Mouse (Mus musculus) layer of hippocampus, adult 9-11 months (tissue): Measurements from ENCODE around the gene Fnip2.

Experiments used
- DNase-seq: peaks from one replicate; pipeline ENCODE4 v3.0.0; 2022

Fnip2 gene

DNA sequence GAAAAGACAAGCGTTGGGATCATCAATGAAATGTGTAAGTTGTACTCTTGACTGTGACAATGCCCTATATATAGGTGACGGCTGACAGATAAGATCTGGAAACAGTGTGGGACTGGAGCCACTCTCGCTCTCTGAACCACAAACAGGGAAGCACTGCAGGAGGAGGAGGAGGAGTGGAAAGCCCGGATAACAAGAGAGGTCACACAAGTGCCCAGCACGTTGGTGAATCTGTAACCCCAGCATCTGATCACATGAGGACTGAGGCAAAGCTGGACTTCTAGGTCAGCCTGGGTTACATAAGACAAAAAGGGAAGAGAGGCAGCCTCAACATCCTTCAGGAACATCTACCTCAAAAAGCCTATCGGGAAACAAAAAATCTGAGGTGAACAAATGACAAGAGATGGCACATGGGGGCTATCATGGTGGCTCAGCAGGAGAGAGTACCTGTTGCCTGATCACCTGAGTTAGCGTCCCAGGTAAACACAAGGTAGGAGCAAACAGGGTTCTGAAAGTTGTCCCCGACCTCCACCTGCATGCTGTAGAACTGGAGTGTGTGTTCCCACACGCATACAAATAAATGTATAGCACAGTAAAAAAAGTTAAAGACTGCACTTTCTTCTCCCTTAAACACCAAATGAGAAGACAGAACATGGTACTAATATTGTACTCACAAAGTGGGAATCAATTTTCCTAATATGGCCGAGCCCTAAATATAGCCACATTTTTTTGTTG is 2.6 kb downstream of the Fnip2 start:
- no peak for DNase-seq

DNA sequence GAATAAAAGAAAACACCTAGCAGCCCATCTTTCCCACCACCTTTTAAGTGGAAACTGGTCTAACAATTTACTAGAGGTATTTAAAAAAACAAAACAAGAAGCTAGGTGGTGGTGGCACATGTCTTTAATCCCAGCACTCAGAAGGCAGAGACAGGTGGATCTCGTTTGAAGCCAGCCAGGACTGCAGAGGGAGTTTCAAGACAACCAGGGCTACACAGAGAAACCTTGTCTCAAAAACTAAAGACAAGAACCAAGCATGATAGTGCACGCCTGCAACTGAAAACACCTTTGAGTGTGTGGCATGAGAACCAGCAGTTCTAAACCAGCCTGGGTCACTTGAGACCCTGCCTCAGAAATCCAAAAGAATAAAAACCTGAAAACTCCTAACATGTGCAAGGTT is 4.1 kb downstream of the Fnip2 start:
- DNase-seq = no peak

DNA sequence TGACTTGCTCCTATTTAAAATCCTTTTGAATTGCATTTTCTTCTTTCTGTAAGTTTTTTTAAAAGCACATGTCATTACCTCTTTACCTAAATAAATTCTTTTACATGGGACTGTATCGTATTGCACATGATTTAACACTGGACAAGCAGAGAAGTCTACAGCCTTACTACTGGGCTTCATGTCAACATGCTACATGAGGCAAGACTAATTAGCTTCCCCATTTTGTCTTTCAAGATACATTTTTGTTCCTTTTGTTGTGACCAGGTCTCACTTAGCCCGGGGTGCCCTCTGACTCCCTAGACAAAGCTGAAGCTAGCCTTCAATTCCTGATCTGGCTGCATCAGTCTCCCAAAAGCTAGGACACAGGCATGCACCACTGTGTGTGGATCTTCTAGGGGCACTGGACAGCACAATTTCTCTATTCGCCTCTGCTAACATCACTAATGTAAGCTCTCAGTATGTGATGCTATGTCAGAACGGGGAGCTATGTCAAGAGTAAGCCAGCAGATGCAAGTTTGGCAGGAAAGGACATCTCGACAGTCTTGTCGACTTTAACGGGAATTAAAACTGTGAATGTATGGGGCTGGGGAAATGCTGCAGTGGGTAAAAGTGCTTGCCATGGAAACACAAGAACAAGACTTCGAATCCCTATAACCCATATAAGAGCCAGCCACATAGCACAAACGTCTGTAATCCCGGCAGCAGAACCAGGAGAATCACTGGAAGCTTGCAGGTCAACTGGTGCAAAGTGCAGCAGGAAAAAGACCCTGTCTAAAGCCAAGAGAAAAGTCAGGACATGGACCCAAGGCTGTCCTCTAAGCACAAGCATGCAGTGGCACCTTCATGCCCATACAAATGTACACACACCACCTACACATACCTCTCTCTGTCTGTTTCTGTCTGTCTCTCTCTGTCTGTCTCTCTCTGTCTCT is 5.5 kb downstream of the Fnip2 start:
- DNase-seq = no peak

DNA sequence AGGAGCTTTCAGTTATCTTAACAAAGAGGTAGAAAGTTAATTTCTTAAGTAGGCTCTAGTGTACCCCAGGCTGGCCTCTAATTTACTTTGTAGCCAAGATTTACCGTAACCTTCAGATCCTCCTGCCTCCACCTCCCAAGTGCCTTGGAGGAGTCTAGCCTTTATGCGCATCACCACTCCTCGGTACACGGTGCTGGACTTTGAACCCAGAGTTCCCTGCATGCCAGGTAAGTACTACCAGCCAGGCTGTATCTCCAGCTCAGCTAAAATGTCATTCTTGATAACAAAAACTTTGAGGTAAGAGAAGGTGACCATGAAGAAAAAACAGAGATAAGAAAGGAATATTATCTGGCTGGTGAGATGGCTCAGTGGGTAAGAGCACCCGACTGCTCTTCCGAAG is 7.0 kb downstream of the Fnip2 start:
- DNase-seq = no peak

DNA sequence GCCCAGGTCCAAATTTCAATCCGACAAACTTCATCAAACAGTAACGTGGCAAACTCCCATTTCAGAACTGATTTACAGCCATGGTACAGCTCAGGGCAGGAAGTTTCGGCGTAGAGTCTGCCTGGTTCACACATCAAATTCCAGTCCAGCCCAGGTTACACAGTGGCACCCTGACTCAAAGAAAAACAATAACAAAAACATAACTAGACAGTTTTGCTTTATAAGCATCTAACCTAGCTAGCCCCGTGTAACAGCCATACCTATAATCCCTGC is 7.9 kb downstream of the Fnip2 start:
- no peak for DNase-seq

DNA sequence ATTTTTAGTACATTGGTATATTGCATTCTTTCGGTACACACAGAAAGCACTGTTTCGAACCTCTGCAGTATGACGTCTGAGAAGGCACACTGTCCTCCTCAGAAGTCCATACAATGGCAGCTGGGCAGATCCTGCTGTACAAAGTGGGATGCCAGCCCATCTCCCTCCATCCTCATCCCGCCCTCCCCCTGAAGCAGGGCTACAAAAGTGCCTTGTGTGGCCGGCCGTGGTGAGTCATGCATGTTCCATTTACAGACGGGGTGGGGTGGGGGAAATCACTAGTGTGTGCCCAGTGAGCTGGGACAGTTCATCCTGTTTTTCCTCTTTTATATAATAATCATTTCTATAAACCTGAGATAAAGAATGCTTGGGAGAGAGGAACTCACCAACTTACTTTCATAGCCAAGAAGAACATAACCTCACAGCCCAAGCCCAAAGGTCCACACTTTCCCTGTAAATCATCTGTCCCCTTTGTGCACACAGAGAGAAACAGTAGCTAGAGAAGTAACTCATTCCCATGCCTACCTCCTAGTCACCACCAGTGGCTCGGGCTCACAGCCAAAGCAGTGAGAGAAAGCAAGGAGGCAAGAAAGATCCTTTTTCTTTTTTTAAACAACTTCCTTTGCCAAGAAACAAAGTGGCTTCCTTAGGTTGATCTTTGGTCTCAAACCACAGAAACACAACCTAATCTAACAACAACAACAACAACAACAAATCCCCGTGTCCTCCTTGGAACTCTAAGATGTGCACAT is 8.4 kb downstream of the Fnip2 start:
- DNase-seq = peak; percentile 57

DNA sequence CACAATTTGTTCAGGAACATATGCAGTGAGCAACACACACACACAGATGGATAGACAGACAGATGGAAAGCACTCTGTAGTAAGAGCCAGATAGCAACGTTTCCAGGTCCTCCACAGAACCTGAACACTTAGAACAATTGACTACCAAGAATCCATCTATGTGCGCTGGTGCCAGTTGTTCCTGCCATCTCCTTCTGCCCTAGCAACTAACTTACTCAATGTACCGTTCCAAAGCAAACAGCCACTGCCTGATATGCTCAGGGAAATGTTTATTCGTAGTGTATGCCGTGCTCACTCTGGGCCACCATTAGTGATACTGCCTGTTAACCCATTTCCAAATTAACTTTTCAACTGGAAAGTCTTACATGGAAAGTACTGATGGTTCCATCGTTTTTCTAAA is 12.5 kb downstream of the Fnip2 start:
- peak; percentile 43 for DNase-seq

DNA sequence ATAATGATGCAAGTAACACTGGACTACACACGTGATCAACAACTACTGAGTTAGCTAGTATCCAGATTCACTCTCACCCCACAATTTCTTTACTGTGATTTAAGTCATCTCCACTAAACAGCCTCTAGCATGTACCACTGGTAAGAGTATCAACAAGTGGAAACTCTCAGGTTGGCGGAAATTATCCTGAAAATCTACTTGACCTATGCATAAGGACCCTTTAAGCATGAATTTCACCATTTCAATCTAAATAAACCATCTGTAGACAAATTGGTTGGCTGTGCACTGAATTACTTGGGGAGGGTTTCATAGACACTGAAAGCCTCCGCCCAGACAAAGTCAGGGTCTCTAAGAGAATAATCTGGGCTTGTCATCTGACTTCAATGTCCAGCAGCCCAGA is 13.8 kb downstream of the Fnip2 start:
- DNase-seq = no peak

DNA sequence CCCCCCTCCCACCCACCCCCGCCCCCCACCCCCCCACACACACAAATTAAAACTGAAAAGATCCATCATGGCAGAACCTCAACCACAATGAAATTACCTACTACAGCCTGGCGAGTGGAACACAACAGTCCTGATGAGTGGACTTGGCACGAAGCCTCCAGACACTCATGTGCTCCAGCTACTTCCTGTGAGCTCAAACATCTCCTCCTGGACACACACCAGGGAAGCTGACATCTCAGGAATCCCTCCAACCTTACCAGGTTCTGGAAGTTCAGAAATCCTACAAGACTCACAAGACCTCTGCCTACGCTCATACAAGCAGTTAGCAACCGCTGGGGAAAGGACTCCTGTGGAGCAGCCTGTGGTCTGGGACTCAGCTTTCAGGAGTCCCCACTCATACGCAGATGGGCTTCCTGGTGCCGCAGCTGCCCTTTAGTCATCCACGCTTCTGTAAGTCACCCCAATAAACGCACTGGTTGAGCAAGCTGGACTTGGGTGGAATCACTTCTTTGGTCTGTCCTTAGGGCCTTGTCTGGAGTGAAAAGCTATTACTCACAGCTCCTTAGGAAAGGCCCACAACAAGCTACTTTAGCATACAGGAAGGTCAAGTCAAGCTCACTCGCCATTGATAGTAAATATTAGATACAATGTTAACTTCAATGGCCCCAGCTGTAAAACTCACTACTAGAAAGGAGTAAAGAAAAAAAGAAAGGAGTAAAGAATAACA is 15.6 kb downstream of the Fnip2 start:
- no peak for DNase-seq

DNA sequence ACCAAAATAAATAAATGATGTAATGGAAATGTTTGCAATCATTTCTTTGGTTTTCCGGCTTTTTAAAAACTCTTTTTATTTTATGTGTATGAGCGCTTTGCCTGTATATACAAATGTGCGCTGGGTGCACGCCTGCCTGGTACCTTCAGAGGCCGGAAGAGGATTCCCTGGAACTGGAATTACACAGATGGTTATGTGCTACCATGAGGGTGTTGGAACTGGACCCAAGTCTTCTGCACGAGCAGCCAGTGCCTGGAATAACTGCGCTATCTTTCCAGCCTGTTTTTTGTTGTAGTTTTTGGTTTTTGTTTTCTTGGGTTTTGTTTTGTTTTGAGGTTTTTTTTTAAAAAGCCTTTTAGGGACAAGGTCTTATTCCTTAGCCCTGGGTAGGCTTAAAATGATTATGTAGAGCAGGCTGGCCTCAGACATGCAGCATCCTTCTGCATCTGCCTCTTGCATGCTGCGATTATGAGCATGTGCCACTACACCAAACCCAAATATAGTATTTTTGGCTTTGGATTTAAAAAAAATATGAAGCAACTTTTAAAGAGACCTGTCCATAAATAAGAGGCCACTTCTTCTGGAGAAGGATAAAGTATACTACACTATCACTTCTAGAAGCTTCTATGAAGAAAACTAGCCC is 17.7 kb downstream of the Fnip2 start:
- peak; percentile 30 for DNase-seq

DNA sequence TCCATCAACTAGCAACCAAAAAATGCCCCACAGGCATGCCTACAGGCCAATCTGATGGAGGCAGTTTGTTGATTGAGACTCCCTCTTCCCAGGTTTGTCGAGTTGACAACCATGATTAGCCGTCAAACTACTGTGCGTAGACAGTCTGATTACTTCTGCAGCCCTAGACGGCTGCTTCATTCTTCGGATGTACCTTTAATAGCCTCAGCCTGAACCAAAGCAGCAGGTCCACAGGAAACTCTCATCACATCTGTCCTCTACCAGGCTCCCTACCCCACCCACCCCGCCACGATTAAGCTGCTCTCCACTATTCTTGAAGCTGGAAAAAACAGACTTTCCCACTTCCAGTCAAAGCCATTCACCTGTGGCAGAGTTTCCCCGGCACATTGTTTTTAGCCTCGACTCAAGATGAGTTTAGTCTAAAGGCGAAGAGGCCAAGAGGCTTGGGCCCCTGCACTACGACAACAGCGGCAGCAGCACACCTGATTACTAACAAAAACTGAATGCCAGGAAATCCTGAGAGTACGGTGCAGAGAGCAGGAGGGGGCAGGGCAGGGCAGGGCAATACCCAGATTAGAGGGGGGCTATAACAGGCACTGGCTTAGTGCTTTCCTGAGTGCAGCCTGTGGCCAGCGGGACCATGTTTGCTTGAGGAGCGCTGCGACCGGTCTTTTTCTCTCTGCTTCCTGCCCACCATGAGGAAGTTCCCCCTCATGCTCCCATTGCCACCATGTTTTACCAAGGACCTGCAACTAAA is 18.7 kb downstream of the Fnip2 start:
- no peak for DNase-seq

DNA sequence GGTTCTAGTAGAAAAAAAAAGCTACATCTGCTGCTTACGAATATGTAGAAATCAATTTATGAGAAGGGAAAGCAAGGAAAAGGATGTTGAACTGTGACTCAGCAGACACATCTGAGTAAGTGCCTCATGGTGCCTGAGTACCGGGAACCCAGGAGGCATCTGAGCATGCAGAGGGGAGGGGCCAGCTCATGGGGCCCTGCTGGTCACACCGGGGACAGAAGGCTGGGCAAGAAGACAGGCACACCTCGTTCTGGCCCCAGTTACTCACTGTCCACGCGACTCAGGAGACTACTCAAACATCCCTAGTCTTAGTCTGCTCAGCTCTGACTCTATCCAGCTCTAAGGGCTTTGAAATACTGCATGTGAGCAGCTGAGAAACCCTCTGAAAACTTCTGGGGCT is 25.0 kb downstream of the Fnip2 start:
- peak; percentile 33 for DNase-seq

DNA sequence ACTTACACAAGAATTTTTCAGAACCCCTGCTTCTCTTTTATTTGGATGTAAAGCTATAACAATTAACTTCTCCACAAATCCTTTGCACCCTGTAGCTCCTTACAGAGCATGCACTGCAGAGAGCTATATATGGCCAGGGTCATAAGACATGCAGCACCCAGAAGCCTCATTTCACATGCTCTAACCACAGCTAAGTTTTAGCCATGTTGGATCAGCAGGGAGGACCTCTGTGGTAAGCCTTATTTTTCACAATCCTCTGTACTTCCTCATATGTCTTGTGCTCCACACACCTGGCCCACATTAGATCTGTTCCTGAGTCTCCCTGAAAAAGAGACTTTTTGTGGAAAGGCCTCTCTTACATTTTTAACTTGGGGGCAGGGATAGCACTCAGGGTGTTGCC is 27.9 kb downstream of the Fnip2 start:
- peak; percentile 64 for DNase-seq

DNA sequence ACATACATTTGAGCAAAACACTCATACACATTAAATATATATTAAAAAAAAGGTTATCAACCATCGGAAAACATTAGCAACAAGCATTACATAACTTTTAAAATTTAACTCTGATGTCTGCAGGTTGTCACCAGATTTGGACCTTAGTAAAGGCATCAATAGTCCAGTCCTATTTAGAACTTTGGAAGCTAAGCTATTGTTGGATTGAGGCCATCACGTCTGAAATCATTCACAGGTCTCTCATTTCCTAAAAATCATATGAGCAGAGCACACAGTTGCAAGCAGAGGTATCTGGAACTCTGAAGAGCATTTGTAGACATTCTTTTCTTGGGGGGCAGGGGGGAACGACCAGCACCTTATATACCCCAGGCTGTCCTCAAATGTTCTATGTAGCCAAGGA is 28.5 kb downstream of the Fnip2 start:
- DNase-seq = no peak

DNA sequence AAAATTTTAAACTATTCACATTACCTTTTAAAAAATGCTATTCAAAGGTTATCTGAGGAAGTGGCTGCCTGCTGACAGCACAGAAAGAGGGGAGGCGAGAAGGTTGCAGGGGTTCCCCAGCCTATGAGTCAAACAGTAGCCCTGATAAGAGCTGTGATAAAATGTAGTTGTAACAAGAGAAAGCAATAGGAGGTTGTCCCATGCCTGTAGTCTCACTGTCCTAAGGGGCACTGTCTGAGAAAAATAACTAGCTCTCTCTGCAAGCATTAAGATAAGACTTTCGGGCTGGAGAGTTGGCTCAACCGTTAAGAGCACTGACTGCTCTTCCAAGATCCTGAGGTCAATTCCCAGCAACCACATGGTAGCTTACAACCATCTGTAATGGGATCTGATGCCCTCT is 29.3 kb downstream of the Fnip2 start:
- no peak for DNase-seq

DNA sequence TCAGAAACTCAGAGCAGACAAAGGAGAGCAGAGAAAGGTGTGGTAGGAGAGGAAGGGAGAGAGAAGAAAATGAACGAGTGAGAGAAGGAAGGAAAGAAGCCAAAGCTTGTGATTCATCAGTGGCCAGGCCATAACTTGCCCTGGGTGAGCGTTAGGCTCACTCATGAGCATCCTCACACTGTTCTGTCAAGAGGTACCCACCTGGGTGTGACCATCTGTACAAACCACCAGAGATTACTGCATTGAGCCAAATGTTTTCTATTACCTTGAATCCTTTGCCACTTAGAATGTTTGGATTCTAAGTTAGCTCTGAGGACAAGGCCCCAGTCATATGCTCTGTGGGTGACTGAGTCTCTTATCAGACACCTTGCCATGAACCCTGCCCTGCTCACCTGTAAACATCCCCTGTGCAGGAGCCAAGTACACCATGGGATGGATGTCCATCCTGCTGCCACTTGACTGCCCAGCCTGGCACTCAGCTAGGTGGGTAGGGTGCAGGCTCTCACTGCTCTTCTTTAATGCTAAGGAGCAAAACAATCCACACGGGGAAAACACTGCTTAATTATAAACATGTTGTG is 29.9 kb downstream of the Fnip2 start:
- no peak for DNase-seq

DNA sequence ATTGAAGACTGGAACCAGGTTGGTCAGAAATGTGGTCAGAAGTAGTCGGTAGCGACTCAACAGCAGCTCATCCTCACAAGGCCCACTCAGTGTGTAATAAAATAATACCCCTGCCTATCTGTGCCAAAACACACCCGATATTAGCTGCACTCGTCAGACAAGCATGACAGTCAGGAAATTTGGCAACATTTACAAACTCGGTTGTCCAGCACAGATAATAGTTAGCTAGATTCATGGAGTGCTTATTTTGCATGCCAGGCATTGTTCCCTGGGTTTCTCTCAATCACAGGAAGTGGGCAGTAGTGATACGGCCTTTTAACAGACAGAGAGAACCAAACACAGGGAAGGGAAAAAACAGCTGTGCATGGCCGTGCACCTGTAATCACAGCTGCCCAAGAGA is 30.6 kb downstream of the Fnip2 start:
- DNase-seq = no peak

DNA sequence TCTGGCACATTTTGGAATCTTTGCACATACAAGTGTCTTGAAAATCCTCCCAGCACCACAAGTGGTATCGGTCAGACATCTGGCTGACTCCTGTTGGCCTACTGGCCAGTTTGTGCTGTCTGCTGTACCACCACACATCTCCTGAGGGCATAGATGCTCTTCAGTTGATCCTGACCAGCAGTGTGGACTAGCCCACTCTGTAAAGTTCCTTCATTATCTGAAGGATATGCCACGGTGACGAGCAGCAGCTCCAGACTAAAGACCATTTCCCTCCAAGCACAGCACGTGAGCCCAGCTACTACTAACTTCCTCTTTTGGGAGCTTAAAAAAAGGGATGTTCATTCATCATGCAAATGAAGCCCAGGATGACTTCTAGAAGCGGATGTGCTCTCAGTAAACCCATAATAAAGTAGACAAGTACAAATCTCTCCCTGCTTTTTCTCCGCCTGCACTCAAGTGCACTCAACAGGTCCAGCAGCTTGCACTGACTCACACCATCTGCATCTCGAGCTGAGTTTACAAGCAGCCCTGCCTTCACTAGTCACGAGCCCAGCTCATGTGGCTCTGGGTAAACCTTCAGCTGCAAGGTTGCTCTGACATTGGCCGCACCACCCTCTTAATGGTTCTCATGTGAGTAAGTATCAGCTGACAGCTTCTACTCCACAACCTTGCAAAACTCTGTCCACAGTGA is 35.9 kb downstream of the Fnip2 start:
- peak; percentile 85 for DNase-seq

DNA sequence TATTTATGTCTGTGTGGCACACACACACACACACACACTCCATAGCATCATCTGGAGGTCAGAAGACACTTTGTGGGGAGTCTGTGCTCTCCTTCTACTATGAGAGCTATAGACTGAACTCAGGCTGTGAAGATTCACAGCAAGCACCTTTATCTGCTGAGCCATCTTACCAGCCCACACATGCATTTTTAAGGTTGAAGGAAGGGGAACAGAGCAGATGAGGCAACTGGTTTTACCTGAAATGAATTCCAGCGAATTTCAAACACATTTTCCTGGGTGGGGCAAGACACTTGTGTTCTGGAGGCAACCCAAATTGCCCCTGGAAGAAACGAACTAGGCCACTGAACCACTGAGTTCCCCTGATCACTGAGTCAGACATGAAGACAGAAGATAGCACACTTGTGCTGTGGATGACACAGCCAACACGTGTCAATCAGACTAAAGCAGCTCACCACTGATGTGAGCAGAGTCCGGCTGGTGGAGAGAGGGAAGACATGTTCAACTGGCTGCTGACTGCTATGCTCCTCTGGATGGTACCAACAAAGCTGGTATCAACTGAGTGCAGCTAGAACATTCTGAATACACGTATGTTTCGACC is 38.0 kb downstream of the Fnip2 start:
- no peak for DNase-seq

DNA sequence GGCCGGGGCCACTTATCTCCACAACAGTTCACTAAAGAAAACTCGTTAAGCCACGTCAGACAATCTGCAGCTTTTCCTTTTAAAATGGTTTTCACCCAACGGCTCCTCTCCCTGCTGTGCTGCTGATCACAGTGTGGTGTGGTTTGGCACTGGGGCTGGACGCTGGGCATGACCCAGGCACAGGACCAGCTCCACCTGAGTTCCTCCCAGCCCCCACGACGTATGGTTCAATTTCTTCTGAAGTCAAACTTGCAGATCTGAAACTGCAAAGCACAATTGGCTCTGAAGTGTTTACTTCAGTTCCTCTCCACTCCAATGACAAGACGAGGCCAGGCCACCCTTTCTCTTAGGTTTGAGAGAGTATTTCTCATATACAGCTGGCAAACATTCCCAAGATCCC is 39.1 kb downstream of the Fnip2 start:
- DNase-seq = no peak
